Mouse (Mus musculus): ENCODE data around the gene Nckap5.

DNA sequence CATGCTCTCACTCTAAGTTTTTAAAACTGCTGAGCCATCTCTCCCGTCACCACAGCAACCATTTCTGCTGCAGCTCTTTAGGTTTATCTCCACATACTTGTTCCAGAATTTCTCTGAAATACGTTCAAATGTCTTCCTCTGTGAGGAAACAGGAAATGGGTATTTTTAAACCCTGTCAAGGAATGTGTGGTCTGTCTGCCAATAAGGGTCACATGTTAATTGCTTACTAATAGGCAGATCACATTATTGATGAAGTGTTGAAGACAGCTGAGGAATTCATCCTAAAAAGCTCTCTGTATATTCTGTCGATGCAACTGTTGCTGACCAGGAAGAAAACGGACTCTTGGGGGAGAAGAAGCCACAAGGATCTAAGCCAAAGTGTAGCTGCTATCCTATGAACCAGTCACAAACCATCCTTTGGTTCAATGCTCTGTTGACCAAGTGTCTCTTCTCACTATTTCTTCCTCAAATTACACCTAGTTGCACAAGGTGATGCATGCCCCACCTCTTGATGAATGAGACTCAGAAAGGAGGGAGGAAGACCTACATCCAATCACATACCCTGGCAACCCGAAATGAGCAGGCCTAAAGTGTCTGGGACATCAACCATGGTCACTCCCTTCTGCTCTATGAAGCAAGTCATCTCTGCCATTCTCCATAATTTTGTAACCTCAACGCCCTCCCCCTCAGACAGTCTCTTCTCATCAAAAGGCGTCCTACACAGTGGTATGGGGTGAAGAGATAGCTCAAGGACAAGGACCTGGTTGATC is 349.0 kb downstream of the Nckap5 start:
- TF ChIP-seq CTCF (IDR thresholded peaks at IDR 0.05; ENCODE audit: control insufficient read depth, insufficient read depth, low read length) (no peak), POLR2A (IDR thresholded peaks at IDR 0.05; ENCODE audit: borderline replicate concordance, control insufficient read depth, low read depth, low read length) (no peak)
